Mouse (Mus musculus): ENCODE results near the gene Mta2. TPM values are rescaled to one million over a fixed set of nuclear protein-coding genes. Genes with fewer than 3 reads are reported as not detected.
"Not testable (repeated sequence)": the region's sequence is repeated elsewhere in the genome, so short reads cannot be mapped to it uniquely, and the experiment has no call there.

Mta2 gene
- polyA plus RNA-seq, 1 experiment: 79.6 TPM

DNA sequence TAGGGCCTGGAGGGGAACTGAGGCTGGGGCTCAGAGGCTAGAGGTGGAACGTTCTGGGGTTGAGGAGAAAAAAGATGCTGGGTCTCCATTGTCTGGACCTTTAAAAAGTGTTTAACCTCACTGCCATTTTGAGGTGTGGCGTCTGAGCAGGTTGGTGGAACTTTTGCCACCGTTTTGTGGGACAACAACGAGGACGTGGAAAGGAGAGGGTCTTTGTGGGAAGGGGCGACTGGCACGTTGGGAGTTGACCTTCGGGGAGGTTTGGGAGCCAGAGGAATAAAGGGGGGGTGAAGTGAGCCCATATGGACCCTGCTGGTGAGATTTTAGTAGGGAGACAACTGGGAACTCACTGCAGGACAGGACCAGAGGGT is 25.7 kb downstream of the Mta2 start:
- peaks cover 13% of the 10 kb centered on the region for H3K4me1 ChIP-seq (replicated peaks; ENCODE audit: control insufficient read depth, insufficient read depth, low read length)
- under 1% methylated on average over 8 of the region's 8 CpGs for WGBS
- DNase-seq: no peak
- TF ChIP-seq CTCF (IDR thresholded peaks at IDR 0.05; ENCODE audit: borderline replicate concordance, control insufficient read depth, extremely low read depth, insufficient read depth, low read length, poor library complexity): no peak
- no peak for TF ChIP-seq POLR2A (IDR thresholded peaks at IDR 0.05; ENCODE audit: control insufficient read depth, extremely low read depth, insufficient read depth, low read length, poor library complexity)
- peak overlapping the region; percentile 67 for H3K4me3 ChIP-seq (ENCODE audit: control insufficient read depth, insufficient read depth, low read length)
- H3K27ac ChIP-seq (ENCODE audit: control insufficient read depth, insufficient read depth, low read length): peak overlapping the region; percentile 23; the same call in 1 of the 2 replicates
- H3K36me3 ChIP-seq (ENCODE audit: control insufficient read depth, insufficient read depth, low read length): peaks cover 48% of the 10 kb centered on the region
- no peaks in the 10 kb centered on the region for H3K27me3 ChIP-seq (ENCODE audit: control insufficient read depth, insufficient read depth, low read length)

GRCm38 (mm10) chr19:8967893-8968292 is 26.2 kb downstream of the Mta2 start:
- peak overlapping the region; percentile 67; the same call in 1 of the 2 replicates for H3K4me3 ChIP-seq (ENCODE audit: control insufficient read depth, insufficient read depth, low read length)
- H3K27me3 ChIP-seq (ENCODE audit: control insufficient read depth, insufficient read depth, low read length): no peaks in the 10 kb centered on the region
- H3K36me3 ChIP-seq (ENCODE audit: control insufficient read depth, insufficient read depth, low read length): peaks cover 48% of the 10 kb centered on the region
- no peak overlapping the region for H3K27ac ChIP-seq (ENCODE audit: control insufficient read depth, insufficient read depth, low read length)
- TF ChIP-seq POLR2A (IDR thresholded peaks at IDR 0.05; ENCODE audit: control insufficient read depth, extremely low read depth, insufficient read depth, low read length, poor library complexity) (no peak), CTCF (IDR thresholded peaks at IDR 0.05; ENCODE audit: borderline replicate concordance, control insufficient read depth, extremely low read depth, insufficient read depth, low read length, poor library complexity) (no peak)
- 3% methylated on average over 9 of the region's 9 CpGs for WGBS
- peaks cover 13% of the 10 kb centered on the region for H3K4me1 ChIP-seq (replicated peaks; ENCODE audit: control insufficient read depth, insufficient read depth, low read length)
- DNase-seq: no peak

DNA sequence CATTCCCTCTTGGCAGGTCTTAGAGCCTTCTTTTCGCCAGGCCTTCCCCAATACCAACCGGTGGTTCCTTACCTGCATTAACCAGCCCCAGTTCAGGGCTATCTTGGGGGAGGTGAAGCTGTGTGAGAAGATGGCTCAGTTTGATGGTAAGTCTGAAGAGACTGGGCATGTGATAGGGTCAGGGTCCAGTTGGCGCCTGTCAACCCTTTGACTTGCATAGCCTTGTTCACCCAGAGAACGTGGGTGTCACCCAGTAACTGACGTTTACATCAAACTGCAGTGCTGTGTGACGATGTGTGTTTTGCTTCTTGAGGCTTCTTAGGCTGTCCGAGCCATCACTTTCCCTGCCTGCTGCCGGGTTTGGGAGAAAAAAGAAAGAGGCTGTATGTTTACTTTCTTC is 30.8 kb downstream of the Mta2 start:
- not testable (repeated sequence) for DNase-seq; H3K4me3 ChIP-seq (ENCODE audit: control insufficient read depth, insufficient read depth, low read length); H3K4me1 ChIP-seq (replicated peaks; ENCODE audit: control insufficient read depth, insufficient read depth, low read length); H3K27ac ChIP-seq (ENCODE audit: control insufficient read depth, insufficient read depth, low read length); H3K27me3 ChIP-seq (ENCODE audit: control insufficient read depth, insufficient read depth, low read length)
- WGBS: 97% methylated on average over 8 of the region's 8 CpGs
- peaks cover 67% of the 10 kb centered on the region for H3K36me3 ChIP-seq (ENCODE audit: control insufficient read depth, insufficient read depth, low read length)

DNA sequence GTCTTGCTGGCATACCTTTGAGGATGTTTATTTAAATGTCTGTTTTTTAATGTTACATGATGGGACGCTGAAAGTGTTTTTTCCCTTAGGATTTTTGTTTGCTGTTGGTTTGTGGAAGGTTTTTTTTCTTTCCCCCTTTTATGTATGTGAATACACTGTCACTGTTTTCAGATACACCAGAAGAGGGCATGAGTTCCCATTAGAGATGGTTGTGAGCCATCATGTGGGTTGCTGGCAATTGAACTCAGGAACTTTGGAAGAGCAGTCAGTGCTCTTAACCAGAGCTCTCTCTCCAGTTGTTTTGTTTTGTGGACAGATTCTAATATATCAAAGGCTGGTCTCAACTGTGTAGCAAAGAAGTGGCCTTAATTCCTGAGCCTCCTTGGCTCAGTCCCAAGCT is 33.0 kb downstream of the Mta2 start:
- DNase-seq: no peak
- H3K27ac ChIP-seq (ENCODE audit: control insufficient read depth, insufficient read depth, low read length): no peak overlapping the region
- no peak overlapping the region for H3K4me3 ChIP-seq (ENCODE audit: control insufficient read depth, insufficient read depth, low read length)
- 97% methylated on average over 1 of the region's 1 CpGs for WGBS
- H3K27me3 ChIP-seq (ENCODE audit: control insufficient read depth, insufficient read depth, low read length): no peaks in the 10 kb centered on the region
- H3K4me1 ChIP-seq (replicated peaks; ENCODE audit: control insufficient read depth, insufficient read depth, low read length): no peaks in the 10 kb centered on the region
- no peak for TF ChIP-seq POLR2A (IDR thresholded peaks at IDR 0.05; ENCODE audit: control insufficient read depth, extremely low read depth, insufficient read depth, low read length, poor library complexity)
- no peak for TF ChIP-seq CTCF (IDR thresholded peaks at IDR 0.05; ENCODE audit: borderline replicate concordance, control insufficient read depth, extremely low read depth, insufficient read depth, low read length, poor library complexity)
- H3K36me3 ChIP-seq (ENCODE audit: control insufficient read depth, insufficient read depth, low read length): peaks cover 83% of the 10 kb centered on the region

DNA sequence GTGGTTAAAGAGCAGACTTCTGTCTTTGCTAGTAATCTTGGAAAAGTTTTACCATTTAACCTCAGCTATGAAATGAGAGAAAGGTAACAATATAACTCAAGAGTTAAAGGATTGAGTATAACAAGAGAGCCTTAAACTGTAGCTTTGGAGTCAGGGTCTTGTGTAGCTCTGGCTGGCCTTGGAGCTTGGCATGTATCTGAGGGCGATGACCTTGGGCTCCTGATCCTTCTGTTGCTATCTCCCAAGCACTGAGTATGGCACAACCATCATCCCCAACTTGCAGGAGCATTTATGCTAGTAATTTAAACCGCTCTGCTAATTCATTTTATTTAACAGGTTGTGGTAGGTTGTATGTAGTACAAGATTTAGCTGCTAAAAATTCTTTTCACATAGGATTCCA is 33.8 kb downstream of the Mta2 start:
- H3K27ac ChIP-seq (ENCODE audit: control insufficient read depth, insufficient read depth, low read length): no peak overlapping the region
- no peak for DNase-seq
- TF ChIP-seq POLR2A (IDR thresholded peaks at IDR 0.05; ENCODE audit: control insufficient read depth, extremely low read depth, insufficient read depth, low read length, poor library complexity): no peak
- no peak for TF ChIP-seq CTCF (IDR thresholded peaks at IDR 0.05; ENCODE audit: borderline replicate concordance, control insufficient read depth, extremely low read depth, insufficient read depth, low read length, poor library complexity)
- H3K27me3 ChIP-seq (ENCODE audit: control insufficient read depth, insufficient read depth, low read length): no peaks in the 10 kb centered on the region
- no peaks in the 10 kb centered on the region for H3K4me1 ChIP-seq (replicated peaks; ENCODE audit: control insufficient read depth, insufficient read depth, low read length)
- 100% methylated on average over 2 of the region's 2 CpGs for WGBS
- no peak overlapping the region for H3K4me3 ChIP-seq (ENCODE audit: control insufficient read depth, insufficient read depth, low read length)
- peaks cover 78% of the 10 kb centered on the region for H3K36me3 ChIP-seq (ENCODE audit: control insufficient read depth, insufficient read depth, low read length)

- H3K36me3 ChIP-seq (ENCODE audit: control insufficient read depth, insufficient read depth, low read length): peaks cover 67% of the 10 kb centered on the region
- H3K27ac ChIP-seq (ENCODE audit: control insufficient read depth, insufficient read depth, low read length): no peak overlapping the region
- WGBS: 87% methylated on average over 3 of the region's 3 CpGs
- peak; percentile 28; the same call in 1 of the 2 replicates for TF ChIP-seq CTCF (IDR thresholded peaks at IDR 0.05; ENCODE audit: borderline replicate concordance, control insufficient read depth, extremely low read depth, insufficient read depth, low read length, poor library complexity)
- TF ChIP-seq POLR2A (IDR thresholded peaks at IDR 0.05; ENCODE audit: control insufficient read depth, extremely low read depth, insufficient read depth, low read length, poor library complexity): no peak
- H3K4me3 ChIP-seq (ENCODE audit: control insufficient read depth, insufficient read depth, low read length): no peak overlapping the region
- peaks cover 4% of the 10 kb centered on the region; the same call in 1 of the 2 replicates for H3K4me1 ChIP-seq (replicated peaks; ENCODE audit: control insufficient read depth, insufficient read depth, low read length)
- H3K27me3 ChIP-seq (ENCODE audit: control insufficient read depth, insufficient read depth, low read length): no peaks in the 10 kb centered on the region
- peak; percentile 29 for DNase-seq
These were observed 34.9 kb downstream of the Mta2 start for GRCm38 (mm10) chr19:8976535-8976934.

- 36% methylated on average over 5 of the region's 5 CpGs for WGBS
- H3K36me3 ChIP-seq (ENCODE audit: control insufficient read depth, insufficient read depth, low read length): peaks cover 36% of the 10 kb centered on the region
- TF ChIP-seq CTCF (IDR thresholded peaks at IDR 0.05; ENCODE audit: borderline replicate concordance, control insufficient read depth, extremely low read depth, insufficient read depth, low read length, poor library complexity): no peak
- TF ChIP-seq POLR2A (IDR thresholded peaks at IDR 0.05; ENCODE audit: control insufficient read depth, extremely low read depth, insufficient read depth, low read length, poor library complexity): no peak
- no peaks in the 10 kb centered on the region for H3K27me3 ChIP-seq (ENCODE audit: control insufficient read depth, insufficient read depth, low read length)
- DNase-seq: no peak
- H3K4me1 ChIP-seq (replicated peaks; ENCODE audit: control insufficient read depth, insufficient read depth, low read length): peaks cover 17% of the 10 kb centered on the region
- no peak overlapping the region for H3K4me3 ChIP-seq (ENCODE audit: control insufficient read depth, insufficient read depth, low read length)
- H3K27ac ChIP-seq (ENCODE audit: control insufficient read depth, insufficient read depth, low read length): no peak overlapping the region
These were observed 39.1 kb downstream of the Mta2 start for GRCm38 (mm10) chr19:8980771-8981170.

Data from thymus, adult 2 months (tissue).